In the genomic region with DNA sequence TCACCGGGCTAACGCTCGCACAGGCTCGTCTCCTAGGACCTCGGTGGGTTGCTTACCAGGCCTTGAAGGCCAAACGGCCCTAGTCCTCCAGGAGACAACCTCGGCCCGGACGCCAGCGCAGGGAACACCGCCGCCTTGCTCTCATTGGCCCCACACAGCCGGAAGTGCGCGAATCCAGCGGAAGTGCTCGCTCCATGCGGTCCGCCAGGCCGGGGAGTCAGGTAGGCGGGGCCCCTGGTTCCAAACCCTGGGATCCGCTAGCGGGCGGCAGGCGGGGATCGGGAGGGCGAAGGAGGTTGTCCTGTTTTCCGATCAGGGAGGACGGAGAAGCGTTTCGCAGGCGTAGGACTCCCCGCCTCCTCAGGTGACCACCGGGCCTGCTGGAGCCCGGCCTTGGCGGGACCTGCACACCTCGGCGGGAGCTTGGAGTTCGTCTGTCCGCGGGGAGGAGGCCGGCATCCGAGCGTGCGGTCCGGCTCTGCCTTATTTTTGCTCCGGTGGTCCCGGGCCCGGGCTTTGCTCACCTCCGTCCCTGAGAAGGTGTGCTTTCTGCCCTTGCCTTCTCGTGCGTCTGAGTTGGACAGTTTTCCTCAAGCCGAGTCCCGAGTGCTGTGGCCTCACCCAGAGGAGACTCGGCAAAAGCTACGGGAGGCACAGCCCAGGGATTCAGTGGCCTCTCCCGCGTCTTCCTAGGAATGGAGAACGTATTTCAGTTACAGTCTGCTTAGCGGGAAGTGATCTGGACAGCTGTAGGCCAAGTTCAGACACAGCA, we compare ENCODE assay signal across 8 mouse cellular contexts. TPM values are rescaled to one million over a fixed set of nuclear protein-coding genes. Genes with fewer than 3 reads are reported as not detected.
DNase-seq lines count a peak whose midpoint lies in the region; ATAC-seq and TF ChIP-seq lines count a peak whose summit lies in the region.

A gene (minus strand): TSS at position 150 of the 772 bp plus-strand sequence.
A gene (plus strand): TSS at position 177 of the 772 bp plus-strand sequence.

- peaks cover 26% of the 10 kb centered on the region for H3K36me3 ChIP-seq in hindbrain, postnatal 0 days (ENCODE audit: insufficient read depth, low read length)

- no peaks in the 10 kb centered on the region for H3K9me3 ChIP-seq in hindbrain, postnatal 0 days (ENCODE audit: low read length)

- peak; percentile 90 for DNase-seq in WW6 (ENCODE audit: low read depth, low spot score)
- peak; percentile 91 to 95 for DNase-seq in cerebellum, postnatal 4 days (ENCODE audit: low spot score in 2 of 2)
- DNase-seq in gastrocnemius, adult 18-20 months (ENCODE audit: low spot score), result peak; percentile 94
- DNase-seq in hindbrain, postnatal 0 days (ENCODE audit: low spot score), result peak; percentile 97
- DNase-seq in left cerebral cortex, adult 2 months (ENCODE audit: extremely low spot score in 1 of 2, low spot score in 2 of 2), result peak; percentile 91 to 92
- peak; percentile 89 to 93 for DNase-seq in right cerebral cortex, adult 2 months (ENCODE audit: low spot score in 2 of 2)
- DNase-seq in urinary bladder, postnatal 14 days (ENCODE audit: low spot score), result peak; percentile 94

- peaks cover 10% of the 10 kb centered on the region; the same call in 1 of the 2 replicates for H3K4me1 ChIP-seq in hindbrain, postnatal 0 days (ENCODE audit: insufficient read depth, low read length)

- intact Hi-C loops in left cerebral cortex, adult 2 months (cut with DNase I), result loop anchor here (2.0 to 5.0 kb wide), 2 partner anchors 58 to 133 kb away; no protein-coding TSS in a partner anchor

- H3K27me3 ChIP-seq in hindbrain, postnatal 0 days (ENCODE audit: insufficient read depth, low read length), result no peaks in the 10 kb centered on the region

- peak within 1 kb of the TSS; percentile 69 for H3K9ac ChIP-seq in hindbrain, postnatal 0 days (replicated peaks; ENCODE audit: low read length)

- H3K4me2 ChIP-seq in hindbrain, postnatal 0 days (ENCODE audit: low read depth, low read length), result peak within 1 kb of the TSS; percentile 86

- ATAC-seq in hindbrain, postnatal 0 days, result peak; percentile 99
- peak; percentile 99 for ATAC-seq in megakaryocyte, adult 5-6 weeks (ENCODE audit: poor library complexity, severe bottlenecking)

- H3K4me3 ChIP-seq in hindbrain, postnatal 0 days (ENCODE audit: low read length), result peak within 1 kb of the TSS; percentile 61
- peak within 1 kb of the TSS; percentile 90 for H3K4me3 ChIP-seq in left cerebral cortex, adult 2 months

- H3K27ac ChIP-seq in hindbrain, postnatal 0 days, result peak within 1 kb of the TSS; percentile 79
- H3K27ac ChIP-seq in left cerebral cortex, adult 2 months, result peak within 1 kb of the TSS; percentile 83

- WGBS in hindbrain, postnatal 0 days, result 0% methylated on average over 60 of the region's 60 CpGs

- TF ChIP-seq CTCF in hindbrain, postnatal 0 days (IDR thresholded peaks at IDR 0.05; ENCODE audit: low read depth), result 0 out of 2 replicates have a peak, but pooled peaks have one; percentile 19
- no peak; the same call in 1 of the 2 replicates for TF ChIP-seq CTCF in left cerebral cortex, adult 2 months (IDR thresholded peaks at IDR 0.05)

RNA-seq across cellular contexts. Expression of the first gene that starts in this region (rescaled TPM):
- 10 to 100 TPM; 33.1 to 33.5 TPM for total RNA-seq in gastrocnemius, adult 18-20 months (2021)
- 8.4 and 9.9 TPM in 2 replicates for total RNA-seq in hindbrain, postnatal 0 days (2014; rRNA removed)
- 7.1 and 7.8 TPM in 2 replicates for polyA plus RNA-seq in hindbrain, postnatal 0 days (2015; fragmentation: Nextera tagmentation; extraction: Ambion mirVana)
- total RNA-seq in left cerebral cortex, adult 2 months (2021), result 10 to 100 TPM in 1 of 2 experiments, 1 to 10 TPM in 1; 9.9 to 12.8 TPM
- 4.0 and 5.1 TPM in 2 replicates for total RNA-seq in megakaryocyte, adult 5-6 weeks (2015)
- total RNA-seq in megakaryocyte, adult 5-6 weeks (2017), result 3.8 and 6.0 TPM in 2 replicates

RNA-seq across cellular contexts. Expression of the second gene that starts in this region (rescaled TPM):
- total RNA-seq in gastrocnemius, adult 18-20 months (2021), result 10 to 100 TPM; 13.1 to 14.1 TPM
- total RNA-seq in hindbrain, postnatal 0 days (2014; rRNA removed), result 32.2 and 33.5 TPM in 2 replicates
- polyA plus RNA-seq in hindbrain, postnatal 0 days (2015; fragmentation: Nextera tagmentation; extraction: Ambion mirVana), result 33.5 and 34.8 TPM in 2 replicates
- 10 to 100 TPM; 16.8 to 17.6 TPM for total RNA-seq in left cerebral cortex, adult 2 months (2021)
- 17.2 and 19.1 TPM in 2 replicates for total RNA-seq in megakaryocyte, adult 5-6 weeks (2015)
- total RNA-seq in megakaryocyte, adult 5-6 weeks (2017), result 22.2 and 53.8 TPM in 2 replicates

Comparison
In these comparisons a context has a peak if more than half of its experiments do, and no peak if none do; other contexts are left out.
1. Peak in every context shown above with its lines: DNase-seq, ATAC-seq, H3K4me3 ChIP-seq and H3K27ac ChIP-seq.